In genomic region chr17:55931553-55932502, GRCm38 (mm10) we compare ENCODE assay signal across 7 mouse cellular contexts. TPM values are rescaled to one million over a fixed set of nuclear protein-coding genes. Genes with fewer than 3 reads are reported as not detected.
DNase-seq lines count a peak whose midpoint lies in the region; ATAC-seq and TF ChIP-seq lines count a peak whose summit lies in the region.

No protein-coding gene starts in this region.

- H3K36me3 ChIP-seq in forebrain, embryonic 10.5 days (replicated peaks): no peaks in the 10 kb centered on the region
- no peaks in the 10 kb centered on the region for H3K36me3 ChIP-seq in hindbrain, embryonic 15.5 days
- H3K36me3 ChIP-seq in megakaryocyte, embryonic 14.5 days (replicated peaks; ENCODE audit: low read length): peaks cover 45% of the 10 kb centered on the region

- peaks cover 15% of the 10 kb centered on the region for H3K4me1 ChIP-seq in forebrain, embryonic 10.5 days
- H3K4me1 ChIP-seq in hindbrain, embryonic 15.5 days (replicated peaks): peaks cover 12% of the 10 kb centered on the region; the same call in 1 of the 2 replicates
- H3K4me1 ChIP-seq in megakaryocyte, embryonic 14.5 days: peaks cover 42% of the 10 kb centered on the region

- TF ChIP-seq CTCF in Patski (IDR thresholded peaks at IDR 0.05): peak; percentile 34

- ATAC-seq in Patski: peak; percentile 81
- peak; percentile 99 for ATAC-seq in hindbrain, embryonic 15.5 days (ENCODE audit: low FRiP score, low read depth)

- intact Hi-C loops in left cerebral cortex, postnatal 14 days (cut with DNase I): no loop called here

- H3K27ac ChIP-seq in forebrain, embryonic 10.5 days: peak overlapping the region; percentile 94
- peak overlapping the region; percentile 86 for H3K27ac ChIP-seq in hindbrain, embryonic 15.5 days (replicated peaks)

- WGBS in forebrain, embryonic 10.5 days: 1% methylated on average over 33 of the region's 33 CpGs
- 2% methylated on average over 33 of the region's 33 CpGs for WGBS in hindbrain, embryonic 15.5 days

- DNase-seq in Patski (ENCODE audit: low read depth, low spot score): no peak
- DNase-seq in c-Kit-positive CD71-positive TER-119-positive erythroid progenitor cells, embryonic 14.5 days (ENCODE audit: low spot score): peak; percentile 66
- peak; percentile 84 for DNase-seq in forebrain, embryonic 10.5 days (ENCODE audit: extremely low spot score, low spot score)
- peak; percentile 62 to 75 for DNase-seq in left cerebral cortex, postnatal 14 days (ENCODE audit: low spot score in 2 of 2)
- peak; percentile 81 to 85 for DNase-seq in right cerebral cortex, postnatal 10 days (ENCODE audit: low spot score in 2 of 2)

- H3K9me3 ChIP-seq in forebrain, embryonic 10.5 days: peaks cover 7% of the 10 kb centered on the region; the same call in 1 of the 2 replicates
- no peaks in the 10 kb centered on the region for H3K9me3 ChIP-seq in hindbrain, embryonic 15.5 days
- peaks cover 44% of the 10 kb centered on the region for H3K9me3 ChIP-seq in megakaryocyte, embryonic 14.5 days

- peak overlapping the region; percentile 65 for H3K4me2 ChIP-seq in hindbrain, embryonic 15.5 days

- CTCF ChIA-PET in Patski (lab: Charles Lee): no interaction called here

- POLR2A ChIA-PET in Patski (lab: Charles Lee): no interaction called here

- H3K27me3 ChIP-seq in Patski: no peaks in the 10 kb centered on the region
- H3K27me3 ChIP-seq in forebrain, embryonic 10.5 days (ENCODE audit: poor library complexity, severe bottlenecking): no peaks in the 10 kb centered on the region
- H3K27me3 ChIP-seq in hindbrain, embryonic 15.5 days: no peaks in the 10 kb centered on the region
- no peaks in the 10 kb centered on the region for H3K27me3 ChIP-seq in megakaryocyte, embryonic 14.5 days (replicated peaks)

- peak overlapping the region; percentile 81 for H3K9ac ChIP-seq in hindbrain, embryonic 15.5 days

- peak overlapping the region; percentile 65 for H3K4me3 ChIP-seq in forebrain, embryonic 10.5 days
- peak overlapping the region; percentile 56 for H3K4me3 ChIP-seq in hindbrain, embryonic 15.5 days
- H3K4me3 ChIP-seq in megakaryocyte, embryonic 14.5 days (replicated peaks): peak overlapping the region; percentile 99

- in situ Hi-C loops in Patski (cut with MboI; ENCODE audit: low pct_unique_long_range_greater_than_20kb): no loop called here

RNA-seq across cellular contexts. Expression of gene Zfp119b, which starts 17.5 kb away (rescaled TPM):
- polyA plus RNA-seq in Patski (2021): 4.9 TPM
- polyA plus RNA-seq in forebrain, embryonic 10.5 days (2016; fragmentation: Nextera tagmentation; extraction: Ambion mirVana): 6.4 and 6.6 TPM in 2 replicates
- polyA plus RNA-seq in hindbrain, embryonic 15.5 days (2015; fragmentation: Nextera tagmentation; extraction: Ambion mirVana): 7.5 and 8.3 TPM in 2 replicates
- 1 to 10 TPM; 2.9 to 3.6 TPM for total RNA-seq in left cerebral cortex, postnatal 14 days (2021)
- 0.12 TPM in 1 of 2 replicates, not detected in the other for polyA plus RNA-seq in megakaryocyte, embryonic 14.5 days (2012; ENCODE audit: insufficient read depth, low replicate concordance)

RNA-seq across cellular contexts. Expression of gene Ebi3, which starts 20.6 kb away (rescaled TPM):
- not detected for polyA plus RNA-seq in Patski (2021)
- 1.4 and 1.9 TPM in 2 replicates for polyA plus RNA-seq in forebrain, embryonic 10.5 days (2016; fragmentation: Nextera tagmentation; extraction: Ambion mirVana)
- 5.9 and 6.4 TPM in 2 replicates for polyA plus RNA-seq in hindbrain, embryonic 15.5 days (2015; fragmentation: Nextera tagmentation; extraction: Ambion mirVana)
- 1 to 10 TPM; 2.0 to 3.3 TPM for total RNA-seq in left cerebral cortex, postnatal 14 days (2021)
- polyA plus RNA-seq in megakaryocyte, embryonic 14.5 days (2012; ENCODE audit: insufficient read depth, low replicate concordance): 114 and 143 TPM in 2 replicates

RNA-seq across cellular contexts. Expression of gene Yju2, which starts 27.1 kb away (rescaled TPM):
- polyA plus RNA-seq in Patski (2021): 15.0 TPM
- 29.2 and 30.4 TPM in 2 replicates for polyA plus RNA-seq in forebrain, embryonic 10.5 days (2016; fragmentation: Nextera tagmentation; extraction: Ambion mirVana)
- polyA plus RNA-seq in hindbrain, embryonic 15.5 days (2015; fragmentation: Nextera tagmentation; extraction: Ambion mirVana): 22.7 and 22.9 TPM in 2 replicates
- total RNA-seq in left cerebral cortex, postnatal 14 days (2021): 10 to 100 TPM; 14.2 to 15.0 TPM
- polyA plus RNA-seq in megakaryocyte, embryonic 14.5 days (2012; ENCODE audit: insufficient read depth, low replicate concordance): 15.6 and 33.1 TPM in 2 replicates

RNA-seq across cellular contexts. Expression of gene Shd, which starts 38.4 kb away (rescaled TPM):
- polyA plus RNA-seq in Patski (2021): not detected
- polyA plus RNA-seq in forebrain, embryonic 10.5 days (2016; fragmentation: Nextera tagmentation; extraction: Ambion mirVana): 42.1 and 50.3 TPM in 2 replicates
- polyA plus RNA-seq in hindbrain, embryonic 15.5 days (2015; fragmentation: Nextera tagmentation; extraction: Ambion mirVana): 174 and 179 TPM in 2 replicates
- total RNA-seq in left cerebral cortex, postnatal 14 days (2021): 10 to 100 TPM; 34.3 to 39.5 TPM
- 2.9 and 15.1 TPM in 2 replicates for polyA plus RNA-seq in megakaryocyte, embryonic 14.5 days (2012; ENCODE audit: insufficient read depth, low replicate concordance)

RNA-seq across cellular contexts. Expression of gene Zfp959, which starts 39.9 kb away (rescaled TPM):
- 6.8 TPM for polyA plus RNA-seq in Patski (2021)
- 12.9 and 15.3 TPM in 2 replicates for polyA plus RNA-seq in forebrain, embryonic 10.5 days (2016; fragmentation: Nextera tagmentation; extraction: Ambion mirVana)
- polyA plus RNA-seq in hindbrain, embryonic 15.5 days (2015; fragmentation: Nextera tagmentation; extraction: Ambion mirVana): 14.4 and 15.4 TPM in 2 replicates
- 1 to 10 TPM; 6.1 TPM for total RNA-seq in left cerebral cortex, postnatal 14 days (2021)
- 0.98 TPM in 1 of 2 replicates, not detected in the other for polyA plus RNA-seq in megakaryocyte, embryonic 14.5 days (2012; ENCODE audit: insufficient read depth, low replicate concordance)

Comparison
In these comparisons a context has a peak if more than half of its experiments do, and no peak if none do; other contexts are left out.
1. RNA of gene Ebi3, which starts 20.6 kb away (polyA plus RNA-seq): 114 to 143 TPM in megakaryocyte, embryonic 14.5 days; 5.9 to 6.4 TPM in hindbrain, embryonic 15.5 days, 1.4 to 1.9 TPM in forebrain, embryonic 10.5 days and not detected in Patski (single experiment); every median in the first group is over 10 times any median in the second.
2. Peak in every context shown above with its lines, with median percentiles within 50 percentile points of each other: H3K4me3 ChIP-seq.